Mouse (Mus musculus) neural tube, embryonic 14.5 days (tissue): ENCODE measurements around the gene Scn7a. TPM values are rescaled to one million over a fixed set of nuclear protein-coding genes. Genes with fewer than 3 reads are reported as not detected.

Source experiments
- ATAC-seq: fragments of 200-750 bp; cut with Nextera tagmentation; 2 replicates; pipeline ENCODE4 v1.8.0; 2017; ENCODE audit warnings: low read depth, mild to moderate bottlenecking, moderate TSS enrichment, moderate library complexity
- H3K27ac ChIP-seq: fragments of 300-500 bp; sonication (generic); 2 replicates; pipeline ENCODE4 v1.5.1; 2014; ENCODE audit warnings: low read depth, mild to moderate bottlenecking, control low read depth, low read length, moderate library complexity, mixed read lengths
- H3K27me3 ChIP-seq: fragments of 300-500 bp; sonication (generic); 2 replicates; pipeline ENCODE4 v1.6.1; 2014; ENCODE audit warnings: low read length; ENCODE audit not compliant: control insufficient read depth, insufficient read depth
- H3K36me3 ChIP-seq: fragments of 300-500 bp; sonication (generic); 2 replicates; pipeline ENCODE4 v1.6.1; 2014; ENCODE audit warnings: low read length, mixed read lengths; ENCODE audit not compliant: control insufficient read depth, insufficient read depth
- H3K4me1 ChIP-seq: fragments of 300-500 bp; sonication (generic); 2 replicates; pipeline ENCODE4 v1.6.1; 2014; ENCODE audit warnings: low read length; ENCODE audit not compliant: control insufficient read depth, insufficient read depth
- H3K4me2 ChIP-seq: fragments of 300-500 bp; sonication (generic); 2 replicates; pipeline ENCODE4 v1.6.1; 2014; ENCODE audit warnings: mild to moderate bottlenecking, low read depth, low read length, control low read depth
- H3K4me3 ChIP-seq: fragments of 300-500 bp; sonication (generic); 2 replicates; pipeline ENCODE4 v1.5.1; 2014; ENCODE audit warnings: low read depth, low read length, control low read depth, mixed read lengths
- H3K9ac ChIP-seq: fragments of 300-500 bp; sonication (generic); replicated peaks from 2 replicates; pipeline ENCODE4 v1.6.1; 2014; ENCODE audit warnings: low read depth, mild to moderate bottlenecking, control low read depth, low read length, mixed read lengths
- H3K9me3 ChIP-seq: fragments of 300-500 bp; sonication (generic); 2 replicates; pipeline ENCODE4 v1.6.1; 2016; ENCODE audit warnings: low read length; ENCODE audit not compliant: control insufficient read depth
- whole genome bisulfite sequencing: fragments of 180-500 bp; shearing (Covaris S2); extraction: QIAGEN DNeasy Blood & Tissue Kit; methylation state at CpG from one replicate; pipeline ENCODE4 v1.1.7; 2014; 5-methylcytosine and 5-hydroxymethylcytosine counted together
- polyA plus RNA-seq: library from polyadenylated mRNA; unstranded; fragments of >200 nt; fragmentation: Nextera tagmentation; extraction: Ambion mirVana; gene quantifications from 2 replicates; pipeline ENCODE4 v1.2.1, GENCODE M21; 2014

Scn7a gene
- polyA plus RNA-seq, 1 experiment from 2014 or later = 0.19 TPM

- H3K9me3 ChIP-seq = no peaks in the 10 kb centered on the region
- H3K4me3 ChIP-seq = no peak overlapping the region
- H3K36me3 ChIP-seq = no peaks in the 10 kb centered on the region
- H3K9ac ChIP-seq = no peak overlapping the region
- peak; percentile 65; the same call in 1 of the 2 replicates for ATAC-seq
- H3K27ac ChIP-seq = no peak overlapping the region
- WGBS = 36% methylated on average over 5 of the region's 5 CpGs
- H3K4me2 ChIP-seq = no peak overlapping the region
- H3K27me3 ChIP-seq = no peaks in the 10 kb centered on the region
- H3K4me1 ChIP-seq = no peaks in the 10 kb centered on the region
Measured at GRCm38 (mm10) chr2:66644384-66644783, 140.3 kb downstream of the Scn7a start.

GRCm38 (mm10) chr2:66634580-66635359, 149.9 kb downstream of the Scn7a start, which contains the start of gene Scn9a:
Scn9a (minus strand) TSS chr2:66634962.
- Histone ChIP-seq H3K36me3 (no peaks in the 10 kb centered on the region), H3K4me1 (no peaks in the 10 kb centered on the region), H3K9me3 (no peaks in the 10 kb centered on the region), H3K9ac (peak within 1 kb of the TSS; percentile 57; the same call in 1 of the 2 replicates), H3K4me3 (peak within 1 kb of the TSS; percentile 44), H3K4me2 (peak within 1 kb of the TSS; percentile 62), H3K27ac (peak within 1 kb of the TSS; percentile 66), H3K27me3 (0 out of 2 replicates have a peak, but pooled peaks cover 3% of the 10 kb centered on the region)
- 2% methylated on average over 29 of the region's 29 CpGs for WGBS
- ATAC-seq = peak; percentile 93

GRCm38 (mm10) chr2:66632728-66633127, 152.0 kb downstream of the Scn7a start:
- Histone ChIP-seq H3K4me3 (0 out of 2 replicates have a peak overlapping the region, but pooled peaks have one; percentile 3), H3K4me1 (no peaks in the 10 kb centered on the region), H3K9me3 (no peaks in the 10 kb centered on the region), H3K27ac (no peak overlapping the region), H3K36me3 (no peaks in the 10 kb centered on the region), H3K9ac (no peak overlapping the region), H3K4me2 (peak overlapping the region; percentile 18; the same call in 1 of the 2 replicates), H3K27me3 (0 out of 2 replicates have a peak, but pooled peaks cover 3% of the 10 kb centered on the region)
- 23% methylated on average over 5 of the region's 5 CpGs for WGBS
- ATAC-seq = no peak

Other genes starting within 250 kb of the Scn7a start
- 11.2 and 23.1 TPM in 2 replicates for gene Scn9a, start 150.0 kb downstream of the Scn7a start, polyA plus RNA-seq